Mouse (Mus musculus) NIH3T3 (cell line): ENCODE results near the gene Cd109.

Source experiments
- DNase-seq: peaks from one replicate; pipeline ENCODE4 v3.0.0-alpha.2; 2012; ENCODE audit warnings: low read depth

Cd109 gene

GRCm38 (mm10) chr9:78615401-78616021 is at the start of gene Cd109:
Cd109 (plus strand) TSS chr9:78615546.
- DNase-seq: peak; percentile 77

GRCm38 (mm10) chr9:78569934-78570333 is 45.4 kb upstream of the Cd109 start:
- no peak for DNase-seq

GRCm38 (mm10) chr9:78576466-78576865 is 38.9 kb upstream of the Cd109 start:
- DNase-seq: no peak

GRCm38 (mm10) chr9:78578824-78579223 is 36.5 kb upstream of the Cd109 start:
- DNase-seq: no peak

GRCm38 (mm10) chr9:78579644-78580396 is 35.5 kb upstream of the Cd109 start:
- DNase-seq: no peak

- peak; percentile 52 for DNase-seq
These were observed 28.0 kb upstream of the Cd109 start for GRCm38 (mm10) chr9:78587218-78587883.

- peak; percentile 97 for DNase-seq
These were observed 27.4 kb upstream of the Cd109 start, which contains the start of gene Slc17a5 for GRCm38 (mm10) chr9:78587914-78588313. Slc17a5 (minus strand) TSS chr9:78588041.

GRCm38 (mm10) chr9:78588411-78589033 is 26.8 kb upstream of the Cd109 start:
- DNase-seq: no peak

GRCm38 (mm10) chr9:78590471-78590870 is 24.9 kb upstream of the Cd109 start:
- DNase-seq: no peak

GRCm38 (mm10) chr9:78595257-78595656 is 20.1 kb upstream of the Cd109 start:
- no peak for DNase-seq

- peak; percentile 36 for DNase-seq
These were observed 19.4 kb upstream of the Cd109 start for GRCm38 (mm10) chr9:78595769-78596555.

- DNase-seq: peak; percentile 72
These were observed 18.5 kb upstream of the Cd109 start for GRCm38 (mm10) chr9:78596834-78597233.

- DNase-seq: no peak
These were observed 15.4 kb upstream of the Cd109 start for GRCm38 (mm10) chr9:78599927-78600326.

- peak; percentile 77 for DNase-seq
These were observed 14.2 kb upstream of the Cd109 start for GRCm38 (mm10) chr9:78601046-78601730.

- DNase-seq: no peak
These were observed 1.1 kb upstream of the Cd109 start for GRCm38 (mm10) chr9:78614201-78614600.

GRCm38 (mm10) chr9:78619285-78619684 is 3.9 kb downstream of the Cd109 start:
- DNase-seq: no peak

GRCm38 (mm10) chr9:78623301-78623747 is 8.0 kb downstream of the Cd109 start:
- peak; percentile 86 for DNase-seq

GRCm38 (mm10) chr9:78629991-78630390 is 14.6 kb downstream of the Cd109 start:
- DNase-seq: peak; percentile 51

- no peak for DNase-seq
These were observed 16.5 kb downstream of the Cd109 start for GRCm38 (mm10) chr9:78631755-78632434.

GRCm38 (mm10) chr9:78633976-78634375 is 18.6 kb downstream of the Cd109 start:
- peak; percentile 85 for DNase-seq
